Mouse (Mus musculus) ES-CJ7 (cell line): ENCODE results near the gene Coro1b.

Source experiments
- DNase-seq: peaks from one replicate; pipeline ENCODE4 v3.0.0; 2011; ENCODE audit warnings: low read depth, low spot score

The Coro1b gene

GRCm38 (mm10) chr19:4142416-4143173, 5.8 kb upstream of the Coro1b start:
- no peak for DNase-seq

DNA sequence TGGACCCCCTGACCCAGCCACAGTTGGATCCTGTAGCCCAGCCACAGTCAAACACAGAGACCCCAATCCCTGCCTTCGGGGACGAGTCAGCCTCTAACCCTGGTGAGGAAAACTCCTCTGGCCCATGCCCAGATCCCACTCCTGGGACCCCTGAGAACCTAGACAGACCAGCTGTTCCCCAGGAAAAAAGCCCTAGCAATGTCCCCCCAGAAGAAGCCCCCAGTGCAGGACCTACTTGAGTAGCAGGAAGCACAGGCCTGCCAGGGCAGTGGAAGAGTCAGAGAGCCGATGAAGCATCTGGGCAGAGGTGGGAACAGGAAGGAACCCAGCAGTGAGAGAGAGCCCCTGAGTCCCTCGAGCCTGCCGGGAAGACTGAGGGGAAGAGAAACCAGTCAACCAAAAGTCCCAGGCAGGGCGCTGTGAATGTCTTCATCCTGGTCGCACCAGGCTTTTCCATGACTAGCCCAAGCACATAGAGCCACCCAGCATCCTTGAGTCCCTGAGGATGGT, 4.6 kb upstream of the Coro1b start, which contains the start of gene Cabp4:
Gene Cabp4 (minus strand): TSS at position 275 of the 510 bp plus-strand sequence.
- no peak for DNase-seq

GRCm38 (mm10) chr19:4144550-4145498, 3.6 kb upstream of the Coro1b start:
- DNase-seq: no peak

DNA sequence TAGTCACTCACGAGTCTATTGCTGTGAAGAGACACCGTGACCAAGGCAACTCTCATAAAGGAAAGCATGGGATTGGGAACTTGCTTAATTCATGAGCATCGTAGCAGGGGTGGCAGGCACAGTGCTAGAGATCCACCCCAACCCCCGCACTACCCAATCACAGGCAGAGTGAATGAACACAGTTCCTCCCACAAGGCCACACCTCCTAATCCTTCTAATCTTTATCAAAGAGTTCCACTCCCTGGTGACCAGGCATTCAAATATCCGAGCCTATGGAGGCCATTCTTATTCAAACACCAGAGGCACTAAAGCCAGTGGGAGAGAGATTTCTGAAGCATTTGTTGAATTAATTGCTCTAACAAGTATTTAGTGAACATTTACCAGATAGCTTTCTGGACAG, 2.5 kb upstream of the Coro1b start:
- peak; percentile 38 for DNase-seq

GRCm38 (mm10) chr19:4146366-4147021, 1.9 kb upstream of the Coro1b start:
- DNase-seq: no peak

DNA sequence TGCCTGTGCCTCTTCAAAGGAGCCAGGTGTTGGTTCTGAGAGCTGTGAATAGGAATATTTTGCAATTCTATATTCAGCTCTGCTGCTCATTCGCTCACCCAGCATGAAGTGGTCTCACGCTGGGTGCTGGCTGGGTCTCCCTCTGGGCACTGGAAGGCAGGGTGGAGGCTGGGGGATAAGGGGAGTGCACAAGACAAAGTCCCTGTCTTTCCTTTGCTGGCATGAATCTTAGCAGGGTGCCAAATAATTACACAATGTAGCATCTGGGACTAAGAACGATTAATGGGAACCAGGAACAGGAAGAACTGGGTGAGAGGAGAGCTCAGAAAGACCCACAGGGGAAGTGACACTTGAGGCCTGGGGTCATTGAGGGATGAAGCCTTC, 1.4 kb upstream of the Coro1b start:
- no peak for DNase-seq

DNA sequence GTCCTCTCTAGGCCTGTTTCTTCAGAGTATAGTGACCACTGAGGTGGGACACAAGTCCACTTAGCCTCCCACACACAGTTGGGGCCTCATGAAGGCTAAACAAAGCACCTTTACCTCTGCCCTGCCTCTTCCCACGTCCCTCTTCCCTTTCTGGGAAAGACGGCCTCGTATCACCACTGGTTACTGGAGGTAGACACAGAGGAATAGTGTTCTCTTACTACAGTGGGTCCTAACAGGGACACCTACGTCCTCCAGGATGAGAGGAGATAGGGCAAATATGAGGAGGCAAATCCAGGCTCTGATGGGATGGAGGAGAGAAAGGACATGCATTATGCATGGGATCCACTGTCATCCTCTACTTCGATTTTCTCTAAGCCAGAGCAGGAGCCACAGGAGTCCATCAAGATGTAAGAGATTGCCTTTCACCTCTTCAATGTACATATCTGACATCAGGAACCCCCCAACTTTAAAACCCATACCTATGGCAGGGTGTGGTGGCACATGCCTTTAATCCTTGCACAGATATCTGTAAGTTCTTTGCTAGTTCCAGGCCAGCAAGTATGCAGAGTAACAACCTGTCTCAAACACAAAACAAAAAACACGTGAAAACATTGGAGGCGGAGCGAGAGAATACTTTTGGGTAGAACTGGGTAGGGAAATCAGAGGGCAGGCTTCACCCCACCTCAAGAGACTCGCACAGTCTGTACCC, 483 bp upstream of the Coro1b start:
- no peak for DNase-seq

GRCm38 (mm10) chr19:4148819-4149218, 400 bp downstream of the Coro1b start:
- no peak for DNase-seq

- no peak for DNase-seq
These were observed 864 bp downstream of the Coro1b start for GRCm38 (mm10) chr19:4149283-4149682.

DNA sequence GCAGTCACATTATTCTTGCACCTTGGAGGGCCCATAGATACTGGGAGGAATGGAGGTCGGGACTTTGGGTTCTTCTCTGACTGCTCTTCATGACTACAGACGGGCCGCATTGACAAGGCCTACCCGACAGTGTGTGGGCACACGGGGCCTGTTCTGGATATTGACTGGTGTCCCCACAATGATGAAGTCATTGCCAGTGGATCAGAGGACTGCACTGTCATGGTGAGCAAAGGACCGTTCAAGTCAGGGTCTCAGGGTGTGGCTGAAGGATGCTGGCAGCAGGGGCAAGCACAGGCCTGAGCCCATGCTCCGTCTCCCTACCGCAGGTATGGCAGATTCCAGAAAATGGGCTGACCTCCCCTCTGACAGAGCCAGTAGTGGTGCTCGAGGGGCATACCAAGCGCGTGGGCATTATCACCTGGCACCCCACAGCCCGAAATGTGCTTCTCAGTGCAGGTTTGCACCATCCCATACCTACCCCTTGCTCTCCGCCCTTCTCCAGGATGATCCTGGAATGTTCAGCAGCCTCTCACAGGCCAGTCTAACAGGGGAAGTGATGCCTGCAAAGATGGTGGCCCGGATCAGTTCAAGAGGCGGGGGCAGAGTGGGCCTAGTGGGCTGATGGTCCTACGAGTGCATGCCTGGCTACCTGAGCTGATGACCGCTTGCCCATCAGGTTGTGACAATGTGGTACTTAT, 1.5 kb downstream of the Coro1b start:
- no peak for DNase-seq

DNA sequence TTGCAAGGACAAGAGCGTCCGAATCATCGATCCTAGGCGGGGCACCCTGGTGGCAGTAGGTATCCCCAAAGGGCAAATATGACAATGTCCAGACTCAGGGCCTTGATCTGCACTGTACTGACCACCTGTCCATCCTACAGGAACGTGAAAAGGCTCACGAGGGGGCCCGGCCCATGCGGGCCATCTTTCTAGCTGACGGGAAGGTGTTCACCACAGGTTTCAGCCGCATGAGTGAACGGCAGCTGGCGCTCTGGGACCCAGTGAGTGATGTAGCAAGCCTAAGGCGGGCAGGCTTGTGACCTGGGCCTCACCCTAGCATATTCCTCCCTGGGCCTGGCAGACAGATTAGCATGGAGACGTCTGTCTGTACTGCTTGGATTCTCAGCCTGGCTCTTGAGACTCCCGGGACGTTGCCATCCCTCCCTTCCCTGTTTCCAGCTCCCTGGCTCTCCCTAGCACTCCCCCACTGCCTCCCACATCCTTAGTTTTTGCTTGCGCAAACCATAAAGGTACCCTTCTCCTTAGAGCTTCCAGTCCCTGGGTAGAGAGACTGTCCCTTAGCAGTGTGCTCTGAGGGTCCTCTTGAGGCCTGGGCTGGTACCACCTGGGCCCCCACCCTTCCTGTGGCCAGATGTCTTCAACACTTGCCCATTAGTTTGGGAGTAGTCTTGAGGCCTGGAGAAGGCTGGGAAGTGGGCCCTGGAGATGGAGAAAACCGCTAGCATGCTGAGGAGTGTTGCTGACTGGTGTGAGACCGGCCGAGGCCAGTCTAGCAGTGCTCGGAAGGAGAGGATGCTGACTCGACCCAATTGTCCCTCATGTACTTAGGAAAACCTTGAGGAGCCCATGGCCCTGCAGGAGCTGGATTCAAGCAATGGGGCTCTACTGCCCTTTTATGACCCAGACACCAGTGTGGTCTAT, 2.4 kb downstream of the Coro1b start:
- no peak for DNase-seq

DNA sequence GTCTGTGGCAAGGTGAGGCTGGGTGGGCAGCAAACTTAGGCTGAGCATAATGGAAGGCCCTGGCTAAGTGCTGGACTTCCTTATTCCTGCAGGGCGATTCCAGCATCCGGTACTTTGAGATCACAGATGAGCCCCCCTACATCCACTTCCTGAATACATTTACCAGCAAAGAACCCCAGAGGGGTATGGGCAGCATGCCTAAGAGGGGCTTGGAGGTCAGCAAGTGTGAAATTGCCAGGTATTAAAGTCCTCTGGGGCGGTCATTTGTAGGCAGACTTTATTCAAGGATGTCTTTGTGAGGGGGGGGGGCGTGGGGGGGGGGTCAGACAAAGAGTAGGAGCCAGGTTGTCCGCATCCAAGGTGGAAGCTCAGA, 3.1 kb downstream of the Coro1b start:
- DNase-seq: no peak

GRCm38 (mm10) chr19:4151898-4152297, 3.5 kb downstream of the Coro1b start:
- DNase-seq: peak; percentile 46

DNA sequence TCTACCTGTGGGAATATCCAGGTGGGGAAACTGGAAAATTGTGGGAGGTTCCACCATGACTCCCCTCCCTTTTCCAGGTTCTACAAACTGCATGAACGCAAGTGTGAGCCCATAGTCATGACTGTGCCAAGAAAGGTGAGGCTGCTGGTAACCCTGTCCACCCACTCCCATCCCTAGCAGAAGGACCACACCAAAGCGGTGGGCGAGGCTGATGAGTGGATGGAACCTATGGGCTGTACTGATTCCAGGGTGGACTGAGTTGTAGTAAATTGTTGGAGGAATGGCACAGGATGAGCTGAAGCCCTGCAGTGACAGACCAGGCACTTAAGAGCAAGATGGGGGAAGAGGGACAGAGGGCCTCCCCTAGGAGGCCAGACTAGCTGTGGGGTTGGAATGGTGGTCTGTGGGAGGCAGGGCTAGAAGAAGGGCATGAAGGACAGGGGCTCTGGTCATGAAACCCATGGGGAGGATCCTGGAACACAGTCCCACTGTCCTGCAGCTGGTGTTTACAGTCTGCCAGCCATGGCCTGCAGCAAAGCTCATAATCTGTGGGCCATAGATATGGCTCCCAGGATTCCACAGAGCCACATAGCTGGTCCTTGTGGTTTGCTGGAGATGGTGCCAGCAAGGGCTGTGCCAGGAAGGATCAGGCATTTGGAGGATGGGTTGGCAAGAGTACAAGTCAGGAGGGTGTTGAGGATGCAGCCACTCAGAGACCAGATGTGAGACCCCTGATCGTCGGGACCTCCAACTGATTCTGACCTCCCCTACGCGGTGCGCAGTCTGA, 4.2 kb downstream of the Coro1b start:
- DNase-seq: no peak

DNA sequence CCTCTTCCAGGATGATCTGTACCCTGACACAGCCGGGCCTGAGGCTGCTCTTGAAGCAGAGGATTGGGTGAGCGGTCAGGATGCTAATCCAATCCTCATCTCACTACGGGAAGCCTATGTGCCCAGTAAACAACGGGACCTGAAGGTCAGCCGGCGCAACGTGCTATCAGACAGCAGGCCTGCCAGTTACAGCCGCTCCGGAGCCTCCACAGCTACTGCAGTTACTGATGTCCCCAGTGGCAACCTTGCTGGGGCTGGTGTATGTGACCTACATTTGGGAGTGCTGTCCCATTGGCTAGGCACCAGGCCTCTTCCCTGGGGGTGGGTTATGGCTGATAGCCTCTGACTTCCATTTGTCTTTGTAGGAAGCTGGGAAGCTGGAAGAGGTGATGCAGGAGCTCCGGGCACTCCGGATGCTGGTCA, 4.8 kb downstream of the Coro1b start, which contains the start of gene Ptprcap:
Gene Ptprcap (plus strand): TSS at position 373 of the 423 bp plus-strand sequence.
- DNase-seq: no peak

DNA sequence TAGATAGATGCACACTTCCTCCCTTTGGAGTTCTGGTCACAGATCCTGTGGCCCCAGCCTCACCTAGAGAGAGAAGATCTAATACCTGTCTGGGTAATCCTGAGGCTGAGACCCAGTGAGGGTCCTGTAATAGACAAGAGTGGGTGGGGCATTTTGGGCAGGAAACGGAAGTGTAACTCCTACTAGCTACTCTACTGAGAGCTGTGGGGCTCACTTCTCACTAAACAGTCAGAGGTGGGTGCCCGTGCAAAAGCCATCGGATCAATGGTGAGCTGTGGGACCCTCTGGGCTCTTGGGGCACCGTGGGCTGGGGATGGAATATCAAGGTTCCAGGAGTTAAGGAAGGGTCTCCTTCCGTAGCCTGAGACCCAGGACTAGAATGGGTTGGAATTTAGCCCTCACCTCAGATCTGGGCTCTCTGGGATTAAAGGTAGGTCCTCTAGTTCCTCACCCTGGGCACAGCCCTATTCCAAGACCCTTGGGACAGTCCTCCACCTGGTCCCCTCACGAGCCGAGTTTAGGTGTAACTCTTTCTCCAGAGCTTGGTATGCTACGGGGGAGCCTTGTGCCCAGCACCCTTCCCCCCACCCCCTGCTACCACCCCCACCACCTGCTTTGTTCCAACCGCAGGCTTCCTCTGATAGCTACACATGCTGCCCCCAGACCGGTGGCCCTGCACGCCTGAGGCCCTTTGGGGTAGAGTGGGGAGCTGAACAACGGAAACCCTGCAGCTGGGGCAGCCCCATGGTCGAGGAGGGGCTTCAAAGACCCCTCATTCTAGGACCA, 6.2 kb downstream of the Coro1b start:
- DNase-seq: no peak

DNA sequence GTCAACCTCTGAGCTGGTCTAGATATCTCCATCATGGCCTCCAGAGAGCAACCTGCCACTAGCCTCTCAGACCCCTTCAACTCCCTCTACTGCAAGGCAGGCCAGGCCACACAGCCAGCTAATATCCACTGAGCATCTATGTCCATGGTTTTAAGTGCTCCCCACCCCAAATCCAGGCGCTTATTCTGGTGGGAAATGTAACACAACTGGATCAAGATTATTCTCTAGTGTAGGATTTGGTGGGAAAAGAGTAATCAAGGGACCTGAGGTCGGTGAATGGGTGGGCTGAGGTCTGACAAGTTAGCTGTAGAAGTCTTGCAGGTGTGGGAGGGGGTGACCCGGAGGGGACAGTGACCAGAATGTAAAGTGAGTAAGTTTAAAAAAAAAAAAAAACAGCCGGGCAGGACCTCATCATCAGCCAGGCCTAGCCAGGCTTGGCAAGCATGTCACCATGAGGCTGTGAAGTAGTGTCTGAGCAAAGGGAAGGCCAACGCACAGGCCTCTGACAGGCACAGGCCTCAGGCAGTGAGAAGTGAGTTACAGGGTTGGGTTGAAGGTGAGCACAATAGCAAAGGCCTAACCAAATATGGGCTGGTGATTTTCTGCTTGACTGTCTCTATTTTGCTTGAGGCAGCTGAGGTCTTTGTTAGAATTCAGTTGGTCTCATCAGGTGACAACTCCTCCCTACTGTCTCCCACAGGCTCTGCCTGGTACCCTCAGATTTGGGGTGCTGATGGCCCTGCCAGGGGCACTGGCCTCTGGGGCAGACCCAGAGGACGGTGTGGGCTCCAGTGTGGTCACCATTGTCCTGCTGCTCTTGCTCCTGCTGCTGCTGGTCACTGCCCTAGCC, 7.0 kb downstream of the Coro1b start:
- no peak for DNase-seq
